Mouse (Mus musculus): ENCODE data around the gene Zfp872. TPM values are rescaled to one million over a fixed set of nuclear protein-coding genes. Genes with fewer than 3 reads are reported as not detected.
"Not testable (repeated sequence)": the region's sequence is repeated elsewhere in the genome, so short reads cannot be mapped to it uniquely, and the experiment has no call there.

The Zfp872 gene
- not detected in 2 replicates for polyA plus RNA-seq (2014; fragmentation: Nextera tagmentation; extraction: Ambion mirVana)

DNA sequence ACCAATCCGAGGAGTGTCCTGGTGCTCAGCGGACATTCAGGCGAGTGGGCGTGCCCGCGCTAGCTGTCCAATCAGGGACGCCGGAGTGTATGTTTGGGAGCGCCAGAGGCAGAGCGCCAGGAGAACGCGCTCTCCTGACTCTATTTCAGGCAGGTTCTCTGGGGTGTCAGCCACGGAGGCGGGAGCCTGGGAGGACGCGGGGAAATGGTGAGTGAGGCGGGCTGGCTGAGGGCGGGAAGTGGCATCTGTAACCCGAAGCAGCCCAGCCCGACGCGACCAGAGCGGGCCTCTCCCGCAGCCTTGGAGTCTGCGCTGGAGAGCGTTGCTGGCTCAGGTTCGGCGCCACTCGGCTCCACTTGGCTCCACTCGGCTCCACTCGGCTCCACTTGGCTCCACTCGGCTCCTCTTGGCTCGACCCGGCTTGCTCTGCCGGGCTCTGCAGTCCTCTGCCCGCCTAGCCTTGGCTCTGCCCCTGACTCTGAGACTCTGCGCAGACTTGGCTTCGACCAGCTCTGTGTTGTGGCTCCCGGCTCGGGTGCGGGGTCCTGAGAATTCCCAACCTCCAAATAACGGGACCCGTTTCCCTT lies at the start of gene Zfp872:
Gene Zfp872, plus strand, starts transcription at position 66 of the 587 bp plus-strand sequence.
- 9% methylated on average over 43 of the region's 43 CpGs for WGBS
- H3K4me1 ChIP-seq (replicated peaks; ENCODE audit: control insufficient read depth, insufficient read depth, low read length) = no peaks in the 10 kb centered on the region
- no peak within 1 kb of the TSS for H3K27ac ChIP-seq (ENCODE audit: low read depth, low read length)
- ATAC-seq (ENCODE audit: low FRiP score) = peak; percentile 77
- no peaks in the 10 kb centered on the region for H3K9me3 ChIP-seq (ENCODE audit: control insufficient read depth, low read length)
- 0 out of 2 replicates have a peak within 1 kb of the TSS, but pooled peaks have one; percentile 23 for H3K9ac ChIP-seq (ENCODE audit: low read depth, low read length)
- peak within 1 kb of the TSS; percentile 55 for H3K4me2 ChIP-seq (replicated peaks; ENCODE audit: low read depth, low read length)
- H3K27me3 ChIP-seq (ENCODE audit: control insufficient read depth, insufficient read depth, low read length) = peaks cover 3% of the 10 kb centered on the region; the same call in 1 of the 2 replicates
- DNase-seq (ENCODE audit: low spot score) = peak; percentile 64
- no peaks in the 10 kb centered on the region for H3K36me3 ChIP-seq (ENCODE audit: control insufficient read depth, insufficient read depth, low read length)
- H3K4me3 ChIP-seq (ENCODE audit: low read depth, low read length) = peak within 1 kb of the TSS; percentile 32

- Histone ChIP-seq H3K27me3 (ENCODE audit: control insufficient read depth, insufficient read depth, low read length) (0 out of 2 replicates have a peak, but pooled peaks cover 2% of the 10 kb centered on the region), H3K4me2 (replicated peaks; ENCODE audit: low read depth, low read length) (no peak overlapping the region), H3K36me3 (ENCODE audit: control insufficient read depth, insufficient read depth, low read length) (no peaks in the 10 kb centered on the region), H3K9ac (ENCODE audit: low read depth, low read length) (no peak overlapping the region), H3K9me3 (ENCODE audit: control insufficient read depth, low read length) (no peaks in the 10 kb centered on the region), H3K4me3 (ENCODE audit: low read depth, low read length) (no peak overlapping the region), H3K27ac (ENCODE audit: low read depth, low read length) (no peak overlapping the region), H3K4me1 (replicated peaks; ENCODE audit: control insufficient read depth, insufficient read depth, low read length) (no peaks in the 10 kb centered on the region)
- peak; percentile 72 for DNase-seq (ENCODE audit: low spot score)
- 37% methylated on average over 2 of the region's 2 CpGs for WGBS
- ATAC-seq (ENCODE audit: low FRiP score) = no peak
These were observed 49.4 kb upstream of the Zfp872 start for GRCm38 (mm10) chr9:22138480-22138879.

DNA sequence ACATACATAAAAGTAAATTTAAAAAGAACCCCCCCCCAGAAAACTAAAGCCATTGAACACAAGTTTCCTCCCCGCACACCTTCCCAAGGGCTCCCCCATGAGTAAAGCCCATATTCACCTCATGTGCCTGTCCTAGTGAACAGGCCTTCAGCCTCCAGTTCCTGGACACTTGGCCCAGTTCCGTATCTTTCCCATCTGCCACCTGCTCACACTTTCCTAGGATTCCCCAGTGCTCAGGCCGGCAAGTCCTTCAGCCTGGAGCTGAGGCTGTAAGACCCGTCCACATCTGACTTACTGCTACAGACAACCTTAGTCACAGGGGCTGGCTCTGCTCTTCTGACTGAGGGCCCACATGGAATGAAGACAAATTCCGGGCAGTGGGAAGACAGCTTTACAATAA lies 48.1 kb upstream of the Zfp872 start:
- ATAC-seq (ENCODE audit: low FRiP score) = no peak
- 91% methylated on average over 5 of the region's 5 CpGs for WGBS
- no peak overlapping the region for H3K4me3 ChIP-seq (ENCODE audit: low read depth, low read length)

DNA sequence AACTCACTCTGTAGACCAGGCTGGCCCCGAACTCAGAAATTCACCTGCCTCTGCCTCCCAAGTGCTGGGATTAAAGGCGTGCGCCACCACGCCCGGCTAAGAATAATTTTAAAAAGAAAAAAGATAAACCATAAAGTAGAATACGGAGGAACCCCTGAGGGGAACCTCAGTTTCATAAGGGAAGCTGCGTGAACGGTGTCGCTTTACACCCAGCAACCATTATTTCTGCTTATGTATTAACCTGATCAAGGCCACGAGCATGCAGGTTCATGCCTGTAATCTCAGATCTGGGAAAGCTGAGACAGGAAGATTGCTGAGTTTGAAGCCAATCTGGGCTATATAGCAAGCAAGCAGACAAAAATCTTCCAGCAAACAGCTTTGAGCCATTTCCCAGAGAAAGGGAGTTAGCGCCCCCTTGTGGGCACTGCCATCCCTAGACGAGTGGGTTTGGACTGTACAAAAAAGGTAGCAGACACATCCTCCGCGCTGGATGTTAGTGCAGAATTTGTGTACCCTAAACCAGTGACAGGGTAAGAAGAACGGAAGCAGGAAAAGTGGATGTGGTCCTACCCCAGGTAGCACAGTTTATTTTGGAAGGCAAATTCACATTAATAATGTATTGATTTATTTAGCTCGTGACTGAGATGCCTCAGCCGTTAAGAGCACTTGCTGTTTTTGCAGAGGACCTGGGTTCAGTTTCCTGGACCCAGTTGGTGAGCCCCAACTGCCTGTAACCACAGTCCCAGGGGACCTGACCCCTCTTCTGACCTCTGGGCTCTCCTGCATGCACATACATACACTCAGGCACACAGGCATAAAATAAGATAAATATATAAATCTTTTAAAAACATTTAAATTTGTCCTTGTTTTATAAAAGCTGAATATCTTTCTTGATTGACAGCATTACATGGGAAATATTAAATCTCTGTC lies 44.5 kb upstream of the Zfp872 start:
- H3K27me3 ChIP-seq (ENCODE audit: control insufficient read depth, insufficient read depth, low read length) = no peaks in the 10 kb centered on the region
- H3K9ac ChIP-seq (ENCODE audit: low read depth, low read length) = no peak overlapping the region
- DNase-seq (ENCODE audit: low spot score) = peak; percentile 94
- H3K4me1 ChIP-seq (replicated peaks; ENCODE audit: control insufficient read depth, insufficient read depth, low read length) = no peaks in the 10 kb centered on the region
- H3K36me3 ChIP-seq (ENCODE audit: control insufficient read depth, insufficient read depth, low read length) = no peaks in the 10 kb centered on the region
- H3K27ac ChIP-seq (ENCODE audit: low read depth, low read length) = no peak overlapping the region
- peak; percentile 66 for ATAC-seq (ENCODE audit: low FRiP score)
- no peaks in the 10 kb centered on the region for H3K9me3 ChIP-seq (ENCODE audit: control insufficient read depth, low read length)
- H3K4me2 ChIP-seq (replicated peaks; ENCODE audit: low read depth, low read length) = no peak overlapping the region
- H3K4me3 ChIP-seq (ENCODE audit: low read depth, low read length) = no peak overlapping the region
- 60% methylated on average over 17 of the region's 17 CpGs for WGBS

More for the DNA sequence above, 48.1 kb upstream of the Zfp872 start:
- H3K27ac ChIP-seq (ENCODE audit: low read depth, low read length) = no peak overlapping the region
- H3K36me3 ChIP-seq (ENCODE audit: control insufficient read depth, insufficient read depth, low read length) = no peaks in the 10 kb centered on the region
- no peak overlapping the region for H3K9ac ChIP-seq (ENCODE audit: low read depth, low read length)
- no peak for DNase-seq (ENCODE audit: low spot score)
- H3K27me3 ChIP-seq (ENCODE audit: control insufficient read depth, insufficient read depth, low read length) = 0 out of 2 replicates have a peak, but pooled peaks cover 2% of the 10 kb centered on the region
- no peak overlapping the region for H3K4me2 ChIP-seq (replicated peaks; ENCODE audit: low read depth, low read length)
- H3K4me1 ChIP-seq (replicated peaks; ENCODE audit: control insufficient read depth, insufficient read depth, low read length) = no peaks in the 10 kb centered on the region
- H3K9me3 ChIP-seq (ENCODE audit: control insufficient read depth, low read length) = no peaks in the 10 kb centered on the region

DNA sequence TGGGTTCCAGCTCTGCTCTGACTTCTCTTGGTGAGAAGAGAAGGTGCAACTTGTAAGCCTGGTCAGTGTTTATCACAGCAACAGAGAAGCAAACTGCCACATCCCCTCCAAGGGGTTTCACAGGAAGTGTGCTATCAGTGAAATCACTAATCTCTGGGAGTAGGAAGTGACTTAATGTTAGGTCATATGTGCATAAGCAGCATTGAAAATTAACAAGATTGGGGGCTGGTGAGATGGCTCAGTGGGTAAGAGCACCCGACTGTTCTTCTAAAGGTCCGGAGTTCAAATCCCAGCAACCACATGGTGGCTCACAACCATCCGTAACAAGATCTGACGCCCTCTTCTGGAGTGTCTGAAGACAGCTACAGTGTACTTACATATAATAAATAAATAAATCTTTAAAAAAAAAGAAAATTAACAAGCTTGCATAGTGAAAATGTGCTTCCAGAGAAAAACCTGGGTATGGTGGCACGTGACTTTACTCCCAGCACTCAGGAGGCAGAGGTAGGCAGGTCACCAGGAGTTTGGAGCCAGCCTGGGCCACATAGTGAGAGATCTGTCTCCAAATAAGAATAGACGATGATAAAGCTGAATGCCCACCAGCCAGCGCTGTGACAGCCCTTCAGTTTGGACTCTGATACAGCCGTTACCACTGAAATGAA lies 43.5 kb upstream of the Zfp872 start:
- H3K36me3 ChIP-seq (ENCODE audit: control insufficient read depth, insufficient read depth, low read length) = no peaks in the 10 kb centered on the region
- H3K4me2 ChIP-seq (replicated peaks; ENCODE audit: low read depth, low read length) = no peak overlapping the region
- WGBS = 84% methylated on average over 7 of the region's 8 CpGs
- H3K9ac ChIP-seq (ENCODE audit: low read depth, low read length) = no peak overlapping the region
- H3K4me1 ChIP-seq (replicated peaks; ENCODE audit: control insufficient read depth, insufficient read depth, low read length) = no peaks in the 10 kb centered on the region
- H3K4me3 ChIP-seq (ENCODE audit: low read depth, low read length) = no peak overlapping the region
- H3K27ac ChIP-seq (ENCODE audit: low read depth, low read length) = no peak overlapping the region
- H3K9me3 ChIP-seq (ENCODE audit: control insufficient read depth, low read length) = no peaks in the 10 kb centered on the region
- H3K27me3 ChIP-seq (ENCODE audit: control insufficient read depth, insufficient read depth, low read length) = no peaks in the 10 kb centered on the region
- no peak for ATAC-seq (ENCODE audit: low FRiP score)
- no peak for DNase-seq (ENCODE audit: low spot score)

DNA sequence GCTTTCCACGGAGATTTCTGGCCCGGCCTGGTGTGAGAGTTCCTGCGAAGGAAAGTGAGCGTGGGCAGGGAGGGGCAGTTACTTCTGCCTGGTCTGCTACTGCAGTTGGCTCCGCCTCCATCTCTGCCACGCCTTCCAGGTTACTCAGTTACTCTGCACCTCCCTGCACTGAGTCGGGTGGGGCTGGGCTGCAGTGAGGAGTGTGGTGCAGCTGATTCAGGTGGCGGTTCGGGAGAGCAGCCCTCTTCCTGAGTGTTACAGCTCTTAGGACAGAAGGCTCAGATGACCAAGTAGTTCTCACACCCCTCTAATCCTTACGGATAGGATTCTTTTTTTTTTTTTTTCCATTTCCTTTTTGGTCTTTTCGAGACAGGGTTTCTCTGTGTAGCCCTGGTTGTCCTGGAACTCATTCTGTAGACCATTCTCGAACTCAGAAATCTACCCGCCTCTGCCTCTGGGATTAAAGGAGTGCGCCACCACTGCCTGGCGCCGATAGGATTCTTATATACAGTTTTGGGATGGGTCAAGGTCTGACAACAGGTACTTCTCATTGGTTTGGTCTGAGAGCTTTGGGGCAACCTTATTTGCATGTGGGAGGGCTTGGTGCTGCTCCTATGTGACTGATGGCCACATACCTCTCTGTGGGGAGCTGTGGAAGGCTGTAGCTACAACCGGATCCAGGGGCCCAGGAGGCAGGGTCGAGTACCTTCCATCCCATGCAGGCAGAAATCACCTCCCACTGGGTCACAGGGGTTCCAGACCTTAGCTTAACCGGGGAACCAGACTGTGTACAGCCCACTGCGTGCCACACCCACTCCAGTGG lies 38.3 kb upstream of the Zfp872 start:
- Histone ChIP-seq H3K27me3 (ENCODE audit: control insufficient read depth, insufficient read depth, low read length) (no peaks in the 10 kb centered on the region), H3K36me3 (ENCODE audit: control insufficient read depth, insufficient read depth, low read length) (no peaks in the 10 kb centered on the region), H3K4me3 (ENCODE audit: low read depth, low read length) (no peak overlapping the region), H3K27ac (ENCODE audit: low read depth, low read length) (no peak overlapping the region), H3K9ac (ENCODE audit: low read depth, low read length) (no peak overlapping the region), H3K9me3 (ENCODE audit: control insufficient read depth, low read length) (no peaks in the 10 kb centered on the region), H3K4me1 (replicated peaks; ENCODE audit: control insufficient read depth, insufficient read depth, low read length) (no peaks in the 10 kb centered on the region), H3K4me2 (replicated peaks; ENCODE audit: low read depth, low read length) (no peak overlapping the region)
- 77% methylated on average over 20 of the region's 20 CpGs for WGBS
- ATAC-seq (ENCODE audit: low FRiP score) = no peak
- no peak for DNase-seq (ENCODE audit: low spot score)

DNA sequence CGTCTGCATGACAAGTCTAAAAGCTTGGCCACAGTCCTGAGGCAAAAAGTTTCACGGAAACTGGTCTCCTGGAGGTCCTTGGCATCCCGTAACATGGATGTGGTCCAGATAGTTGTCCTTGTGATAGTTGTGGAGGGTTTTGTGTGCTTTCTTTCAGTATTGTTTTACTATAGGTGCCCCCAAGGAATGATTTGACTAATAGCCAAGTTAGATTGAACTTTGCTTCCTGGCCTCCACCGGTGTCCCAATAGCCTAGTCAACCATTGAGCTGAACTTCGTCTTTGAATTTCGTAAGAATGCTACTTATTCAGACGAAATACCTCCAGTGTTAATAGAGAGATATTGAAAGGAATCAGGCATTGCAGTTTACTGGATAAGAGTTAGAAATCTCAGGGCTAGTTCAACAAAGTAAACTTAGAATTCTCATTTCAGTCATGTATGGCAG lies 37.6 kb upstream of the Zfp872 start:
- H3K9me3 ChIP-seq (ENCODE audit: control insufficient read depth, low read length); H3K9ac ChIP-seq (ENCODE audit: low read depth, low read length); H3K27ac ChIP-seq (ENCODE audit: low read depth, low read length); H3K27me3 ChIP-seq (ENCODE audit: control insufficient read depth, insufficient read depth, low read length); H3K4me3 ChIP-seq (ENCODE audit: low read depth, low read length); DNase-seq (ENCODE audit: low spot score); H3K4me1 ChIP-seq (replicated peaks; ENCODE audit: control insufficient read depth, insufficient read depth, low read length); H3K36me3 ChIP-seq (ENCODE audit: control insufficient read depth, insufficient read depth, low read length); H3K4me2 ChIP-seq (replicated peaks; ENCODE audit: low read depth, low read length); ATAC-seq (ENCODE audit: low FRiP score): not testable (repeated sequence)
- WGBS = 90% methylated on average over 7 of the region's 7 CpGs

DNA sequence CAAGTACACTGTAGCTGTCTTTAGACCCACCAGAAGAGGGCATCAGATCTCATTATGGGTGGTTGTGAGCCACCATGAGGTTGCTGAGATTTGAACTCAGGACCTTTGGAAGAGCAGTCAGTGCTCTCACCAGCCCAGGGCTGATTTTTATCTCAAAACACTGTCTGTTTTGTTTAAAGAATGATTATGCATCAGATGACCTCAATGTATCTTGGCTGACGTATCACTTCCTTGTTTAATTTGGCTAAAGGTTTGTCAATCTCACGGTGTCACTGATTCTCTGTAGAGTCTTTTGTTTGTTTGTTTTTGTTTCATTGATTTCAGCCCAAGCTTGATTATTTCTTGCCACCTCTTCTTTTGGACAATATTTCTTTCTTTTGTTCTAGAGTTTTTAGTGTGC lies 36.9 kb upstream of the Zfp872 start:
- Histone ChIP-seq H3K27me3 (ENCODE audit: control insufficient read depth, insufficient read depth, low read length) (no peaks in the 10 kb centered on the region), H3K36me3 (ENCODE audit: control insufficient read depth, insufficient read depth, low read length) (no peaks in the 10 kb centered on the region), H3K27ac (ENCODE audit: low read depth, low read length) (no peak overlapping the region), H3K4me3 (ENCODE audit: low read depth, low read length) (no peak overlapping the region), H3K4me2 (replicated peaks; ENCODE audit: low read depth, low read length) (no peak overlapping the region), H3K9ac (ENCODE audit: low read depth, low read length) (no peak overlapping the region), H3K4me1 (replicated peaks; ENCODE audit: control insufficient read depth, insufficient read depth, low read length) (no peaks in the 10 kb centered on the region), H3K9me3 (ENCODE audit: control insufficient read depth, low read length) (no peaks in the 10 kb centered on the region)
- DNase-seq (ENCODE audit: low spot score) (no peak), ATAC-seq (ENCODE audit: low FRiP score) (no peak)
- WGBS = 95% methylated on average over 2 of the region's 2 CpGs

Measured in hindbrain, embryonic 11.5 days (tissue).